Mouse (Mus musculus) heart, postnatal 14 days (tissue): ENCODE measurements around the gene Fam107b. TPM values are rescaled to one million over a fixed set of nuclear protein-coding genes. Genes with fewer than 3 reads are reported as not detected.
"Not testable (repeated sequence)": the region's sequence is repeated elsewhere in the genome, so short reads cannot be mapped to it uniquely, and the experiment has no call there.

Experiments used
- DNase-seq, 2 experiments: peaks; one replicate each; pipeline ENCODE4 v3.0.0; 2021 to 2022
- intact Hi-C: fragments of 180-260 bp; cut with DNase I; formaldehyde crosslinking; loops from one replicate; pipeline ENCODE4 v1.15.1; 2025
- total RNA-seq, 2 experiments: library from RNA; stranded (reverse); gene quantifications; 2 replicates each; pipeline ENCODE4 v1.2.3; 2021

Fam107b gene
- total RNA-seq, 2 experiments from 2014 or later: 10.2 to 14.1 TPM

DNA sequence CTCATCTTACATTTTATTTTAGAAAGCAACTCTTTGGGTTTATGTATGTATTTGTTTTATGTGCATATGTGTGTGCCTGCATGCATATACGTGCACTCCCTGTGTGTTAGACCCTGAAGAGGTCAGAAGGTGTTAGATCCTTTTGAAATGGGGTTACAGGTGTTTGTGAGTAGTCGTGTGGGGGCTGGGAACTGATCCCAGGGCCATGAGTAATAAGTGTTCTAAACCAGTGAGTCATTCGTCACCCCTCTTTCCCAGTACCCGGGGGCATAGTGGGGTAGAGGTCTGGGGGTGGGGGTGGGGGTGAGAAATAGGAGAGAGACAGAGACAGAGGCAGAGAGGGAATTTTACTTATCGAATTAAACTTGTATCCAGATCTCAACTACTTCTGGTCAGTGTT lies 87.1 kb downstream of the Fam107b start:
- intact Hi-C loops: no loop called here
- no peak for DNase-seq

DNA sequence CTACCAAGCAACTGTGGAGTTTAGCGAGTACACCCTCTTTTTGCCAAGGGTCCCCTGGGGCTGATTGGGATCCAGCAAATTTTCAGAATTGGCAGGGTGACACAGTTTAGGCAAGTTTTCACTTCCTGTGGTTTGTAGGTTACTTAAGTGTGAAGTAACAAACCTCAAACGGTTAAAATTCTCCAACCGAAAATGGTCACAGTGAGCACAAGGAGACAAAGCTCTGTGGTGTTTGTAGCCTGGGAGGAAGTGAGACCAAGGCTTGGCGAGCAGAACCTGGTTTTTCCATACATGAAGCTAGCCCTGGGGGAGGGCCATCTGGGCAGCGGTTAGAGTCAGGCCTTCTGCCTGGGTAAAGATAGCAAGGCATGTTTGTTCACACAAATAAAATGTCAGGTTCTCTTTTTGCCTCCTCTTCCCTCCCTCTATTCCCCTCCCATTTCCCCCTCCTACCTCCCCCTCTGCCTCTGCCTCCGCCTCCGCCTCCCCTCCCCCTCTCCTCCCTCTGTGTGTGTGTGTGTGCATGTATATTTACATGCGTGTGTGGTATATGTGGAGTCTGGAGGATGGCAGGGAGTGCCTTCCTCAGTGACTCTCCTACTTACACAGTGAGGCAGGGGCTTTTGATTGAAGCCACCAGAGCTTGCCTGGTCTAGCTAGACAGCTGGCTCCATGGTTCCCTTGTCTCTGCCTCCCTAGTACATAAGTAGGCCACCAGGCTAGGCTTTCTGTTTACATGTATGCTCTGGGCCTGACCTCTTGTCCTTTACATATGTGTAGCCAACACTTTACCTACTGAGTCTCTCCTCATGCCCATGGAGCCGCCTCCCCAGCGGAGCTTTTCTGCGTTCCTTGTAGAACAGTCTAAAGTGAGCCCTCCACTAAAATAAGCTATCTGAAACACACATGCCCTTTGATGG lies 87.8 kb downstream of the Fam107b start:
- intact Hi-C loops: no loop called here
- DNase-seq: peak; percentile 7 to 20

DNA sequence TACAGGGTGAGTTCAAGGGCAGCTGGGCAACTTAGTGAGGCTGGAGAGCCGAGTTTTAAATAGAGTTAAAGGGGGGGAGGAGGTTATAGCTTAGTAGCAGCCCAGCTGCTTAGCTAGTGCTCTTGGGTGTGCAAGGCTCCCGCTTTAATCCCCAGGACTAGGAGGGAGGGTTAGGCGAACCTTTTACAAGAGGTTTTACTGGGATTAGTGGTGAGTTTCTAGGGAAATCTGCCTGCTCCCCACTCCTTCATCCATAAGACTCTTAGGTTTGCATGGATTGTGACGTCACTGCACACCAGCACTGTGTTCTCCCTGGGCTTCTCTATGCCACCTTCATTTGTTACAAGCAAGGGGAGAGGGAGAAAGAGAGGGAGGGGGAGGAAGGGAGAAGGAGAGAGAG lies 88.6 kb downstream of the Fam107b start:
- DNase-seq: no peak

DNA sequence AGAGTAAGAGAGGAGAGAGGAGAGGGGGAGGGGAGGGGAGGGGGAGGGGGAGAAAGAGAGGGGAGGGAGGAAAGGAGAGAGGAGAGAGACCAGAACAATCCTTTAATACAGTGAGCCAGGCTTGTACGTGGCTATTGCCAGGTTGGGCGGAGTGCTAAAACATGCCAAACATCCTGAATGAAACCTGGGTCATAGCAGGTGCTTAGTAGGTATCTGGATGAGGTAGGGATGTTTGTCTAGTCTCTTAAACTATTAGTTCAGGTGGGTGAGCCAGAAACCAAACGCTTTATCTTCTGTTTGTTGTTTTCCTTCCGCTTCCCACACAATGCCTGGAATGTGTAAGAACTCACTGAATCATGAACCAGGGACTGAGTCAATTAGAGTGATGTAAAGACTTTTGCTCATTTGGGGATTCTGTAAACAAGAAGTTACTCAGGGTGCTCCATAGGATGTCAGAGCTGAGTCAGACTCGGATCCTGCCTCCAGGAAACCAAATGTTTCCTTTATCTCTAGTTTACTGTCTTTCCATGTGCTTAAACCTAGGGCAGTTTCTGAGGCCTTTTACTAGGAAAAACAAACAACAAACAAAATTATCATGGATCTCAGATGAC lies 89.1 kb downstream of the Fam107b start:
- intact Hi-C loops: no loop called here
- no peak for DNase-seq

More for the DNA sequence above, 88.6 kb downstream of the Fam107b start:
- intact Hi-C loops: no loop called here

DNA sequence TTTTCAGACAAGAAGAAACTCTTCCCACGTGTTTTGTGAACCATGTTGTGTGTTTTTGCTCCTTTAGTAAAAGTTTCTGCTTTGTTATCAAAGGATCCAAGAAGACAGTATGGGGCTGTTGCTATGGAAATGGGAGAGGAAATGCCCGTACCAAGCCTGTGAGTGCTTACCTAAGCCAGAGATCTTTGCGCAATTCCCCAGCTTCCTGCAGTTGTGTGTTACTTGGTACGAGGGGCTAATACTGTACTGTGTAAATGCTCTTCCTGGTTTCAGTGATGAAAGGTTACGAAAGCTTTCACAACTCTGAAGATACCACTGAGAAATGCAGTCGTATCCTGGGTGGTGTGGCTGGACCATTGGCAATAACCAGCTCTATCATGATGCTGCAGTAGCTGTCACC lies 93.8 kb downstream of the Fam107b start:
- intact Hi-C loops: no loop called here
- no peak for DNase-seq

DNA sequence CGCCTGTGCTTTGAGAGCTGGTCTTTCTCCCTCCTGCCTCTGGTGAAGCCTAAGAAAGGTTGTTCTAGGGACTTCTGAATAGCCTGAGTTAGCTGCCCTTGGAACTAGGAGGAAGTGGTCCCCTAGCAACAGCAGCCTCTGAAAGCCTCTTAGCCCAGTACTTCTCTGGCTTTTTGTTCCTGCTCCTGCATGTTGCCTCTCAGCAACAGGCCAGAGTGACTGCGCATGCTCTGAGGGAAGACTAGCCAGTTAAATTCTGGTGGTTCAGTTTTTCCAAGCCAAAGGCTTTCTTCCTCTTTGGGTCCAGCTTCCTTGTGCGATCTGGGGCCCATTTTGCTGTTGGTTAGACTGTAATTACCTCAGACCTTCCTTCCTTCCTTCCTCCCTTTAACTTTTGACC lies 98.4 kb downstream of the Fam107b start:
- DNase-seq: peak; percentile 23 to 27
- intact Hi-C loops: no loop called here

DNA sequence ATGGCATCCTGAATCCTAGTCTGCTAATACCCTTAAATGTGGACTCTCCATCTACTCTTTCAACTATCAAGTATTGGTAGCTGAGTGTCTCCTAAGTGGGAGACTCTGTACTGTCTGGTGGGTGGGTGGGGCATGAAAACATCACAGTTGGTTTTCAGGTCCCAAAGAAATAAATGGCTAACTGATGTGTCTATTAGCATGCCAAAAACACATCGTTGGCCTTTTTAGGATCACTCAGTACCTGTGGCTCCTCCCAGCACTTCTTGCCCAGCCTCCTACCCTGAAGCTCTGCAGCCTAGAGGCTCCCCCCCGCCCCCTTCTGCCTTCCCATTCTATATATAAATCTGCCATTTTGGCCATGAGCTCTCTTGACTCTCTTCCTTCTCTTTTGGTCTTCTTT lies 99.4 kb downstream of the Fam107b start:
- DNase-seq: no peak
- intact Hi-C loops: no loop called here

DNA sequence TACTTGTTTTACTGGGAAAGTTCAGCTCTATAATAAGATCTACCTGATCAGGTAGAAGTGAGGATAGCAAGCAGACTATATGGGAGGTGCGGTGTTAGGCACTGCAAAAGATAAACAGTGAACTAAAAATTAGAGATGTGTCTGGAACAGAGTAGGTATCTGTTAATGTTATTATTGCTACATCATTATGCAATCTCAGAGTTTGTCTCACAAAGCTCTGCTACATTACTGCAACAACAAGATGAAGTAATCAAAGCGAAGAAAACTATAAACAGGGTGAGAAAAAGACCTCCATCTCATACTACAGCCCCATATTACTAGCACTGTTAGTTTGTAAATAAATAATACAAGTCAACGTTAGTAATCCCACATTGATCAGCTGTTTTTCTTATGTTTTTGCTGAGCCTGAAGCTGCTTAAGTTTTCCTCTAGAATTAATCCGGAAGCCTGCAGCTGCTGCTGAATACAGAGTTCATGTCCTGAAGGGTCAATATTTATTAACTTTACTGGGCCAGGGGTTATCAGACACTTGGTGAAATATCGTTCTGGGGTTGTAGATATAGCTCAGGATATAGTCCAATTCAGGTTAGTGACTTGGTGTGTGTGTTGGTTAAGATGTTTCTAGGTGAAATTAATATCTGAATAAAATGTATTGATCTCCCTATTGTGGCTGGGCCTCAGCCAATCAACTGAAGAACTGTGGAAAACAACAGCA lies 102.5 kb downstream of the Fam107b start:
- no peak for DNase-seq
- intact Hi-C loops: no loop called here

DNA sequence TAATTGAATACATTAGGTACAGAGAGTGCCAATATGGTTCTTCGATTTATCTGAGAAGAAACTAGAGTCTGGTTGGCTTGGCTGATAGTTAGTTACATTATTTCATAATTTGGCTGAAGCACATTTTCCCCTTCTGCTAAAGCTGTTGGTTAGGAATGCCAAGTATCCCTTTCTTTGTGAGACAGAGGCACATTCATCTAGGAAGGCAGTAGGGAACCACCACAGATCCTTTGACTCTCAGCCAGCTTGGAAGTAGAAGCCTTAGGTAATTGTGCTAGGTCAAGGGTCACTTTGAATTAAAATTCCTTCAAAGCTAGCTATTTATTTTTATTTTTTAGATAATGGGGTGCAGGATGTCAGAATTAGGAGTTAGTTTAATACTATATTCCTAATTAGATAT lies 105.2 kb downstream of the Fam107b start:
- intact Hi-C loops: no loop called here
- no peak for DNase-seq

DNA sequence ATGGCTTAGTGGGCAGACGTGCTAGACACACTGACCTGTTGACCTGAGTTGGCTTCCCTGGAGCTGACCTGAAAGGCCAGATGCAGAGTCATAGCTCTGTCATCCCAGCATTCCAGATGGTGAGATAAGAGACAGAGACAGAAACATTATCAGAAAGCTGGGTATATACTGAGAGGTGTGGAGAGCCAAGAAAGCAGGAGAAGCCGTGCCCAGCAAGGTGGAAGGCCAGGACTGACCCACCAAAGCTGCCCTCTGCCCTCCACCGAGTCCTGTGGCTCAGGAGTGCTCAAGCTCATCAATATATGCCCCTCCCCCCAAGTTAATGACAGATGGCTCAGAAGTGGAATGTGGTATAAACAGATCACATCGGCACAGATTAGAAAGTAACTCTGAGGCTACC lies 112.4 kb downstream of the Fam107b start:
- no peak for DNase-seq
- intact Hi-C loops: no loop called here

DNA sequence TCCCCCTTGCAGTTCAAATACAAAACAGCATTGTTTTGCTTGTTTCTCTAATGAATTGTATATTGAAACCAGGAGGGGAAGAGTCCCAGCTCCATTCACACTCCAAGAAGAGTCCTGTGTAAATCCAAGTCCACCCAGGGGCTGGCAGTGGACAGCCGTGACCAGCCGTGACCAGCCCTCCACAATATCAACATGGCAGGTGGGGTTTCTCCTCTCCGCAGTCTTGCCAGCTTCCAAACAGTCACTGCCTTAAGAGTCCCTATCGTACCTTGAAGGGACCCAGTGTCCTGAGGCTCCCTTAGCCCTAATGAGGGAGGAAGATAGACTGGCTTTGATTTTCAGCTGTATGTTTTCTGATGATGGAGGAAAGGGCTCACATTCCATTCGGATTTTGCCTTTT lies 113.1 kb downstream of the Fam107b start:
- intact Hi-C loops: no loop called here
- DNase-seq: no peak

DNA sequence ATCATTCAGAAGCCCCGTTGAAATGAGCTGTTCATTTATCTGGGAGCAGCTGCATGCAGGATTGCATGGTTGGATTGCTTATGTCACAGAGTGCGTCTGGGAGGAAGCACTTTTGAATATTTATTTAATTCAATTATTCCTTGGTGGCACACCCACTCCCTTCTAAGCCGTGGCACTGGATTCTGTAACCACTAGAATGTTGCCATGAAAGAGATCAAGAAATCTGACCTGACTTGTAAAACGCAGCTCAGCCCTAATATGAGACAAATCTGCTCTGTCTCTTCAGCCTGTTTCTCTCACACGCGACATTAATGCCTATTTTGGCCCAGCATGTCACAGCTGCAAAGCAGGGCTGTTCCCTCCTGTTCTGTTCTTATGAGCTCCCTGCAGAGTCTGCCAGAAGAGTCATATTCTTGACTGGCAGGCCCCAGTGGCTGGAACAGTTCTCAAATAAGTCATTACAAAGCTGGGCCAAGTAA lies 113.5 kb downstream of the Fam107b start:
- DNase-seq: peak; percentile 14 to 20
- intact Hi-C loops: no loop called here

DNA sequence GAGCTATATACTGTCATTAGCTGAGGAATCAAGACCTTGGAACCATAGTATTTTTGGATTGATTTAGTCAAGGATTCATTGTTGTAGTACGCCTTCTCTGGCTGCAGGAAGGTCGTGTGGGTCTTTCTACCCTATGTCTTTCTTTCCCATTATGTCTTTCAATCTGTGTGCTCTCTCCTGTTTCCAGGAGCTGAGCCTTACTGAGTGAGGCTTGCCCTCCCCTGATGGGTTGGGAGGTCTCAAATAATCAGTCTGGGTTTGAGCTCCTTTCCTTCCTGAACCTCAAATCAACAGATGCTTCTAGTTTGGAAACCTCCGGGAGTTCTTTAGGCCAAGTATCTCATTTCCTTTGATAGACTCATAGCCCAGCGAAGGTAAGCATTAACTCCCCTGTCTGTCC lies 119.9 kb downstream of the Fam107b start:
- intact Hi-C loops: no loop called here
- no peak for DNase-seq

DNA sequence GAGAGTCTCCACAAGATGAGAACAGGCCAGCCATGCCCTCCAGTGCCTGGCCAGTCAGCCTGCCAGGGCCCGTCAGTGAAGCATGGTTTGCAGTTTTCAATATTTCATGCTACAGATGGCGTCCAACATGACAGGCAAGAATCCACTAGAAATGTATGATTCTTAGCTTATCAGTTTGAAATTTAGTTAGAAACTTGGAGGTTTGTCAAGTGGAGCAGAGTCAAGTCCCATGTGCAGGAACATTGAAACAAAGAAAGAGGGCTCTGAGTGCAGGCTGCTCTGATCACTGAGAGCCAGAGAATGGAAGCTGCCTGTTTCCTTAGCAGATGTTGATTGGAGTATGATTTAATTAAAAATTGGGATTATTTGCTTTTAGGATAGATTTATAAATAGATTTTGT lies 122.5 kb downstream of the Fam107b start:
- no peak for DNase-seq
- intact Hi-C loops: no loop called here

DNA sequence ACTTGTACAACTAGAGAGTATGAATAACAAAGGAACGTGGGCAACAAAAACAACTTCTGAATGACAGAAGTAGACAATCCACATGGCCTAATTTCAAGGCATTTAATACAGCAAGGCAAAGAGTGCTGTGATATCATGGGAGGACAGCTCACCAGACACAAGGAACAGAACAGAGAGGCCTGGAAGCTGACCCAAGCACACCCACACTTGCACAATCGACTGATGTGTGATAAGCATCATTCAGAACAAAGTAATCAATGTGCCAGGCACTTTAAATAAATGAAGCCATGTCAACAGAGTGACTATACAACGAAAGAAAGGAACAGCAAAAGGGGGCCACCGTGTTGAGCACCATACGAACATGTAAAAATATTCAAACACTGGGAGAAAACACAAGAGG lies 125.6 kb downstream of the Fam107b start:
- no peak for DNase-seq
- intact Hi-C loops: no loop called here

DNA sequence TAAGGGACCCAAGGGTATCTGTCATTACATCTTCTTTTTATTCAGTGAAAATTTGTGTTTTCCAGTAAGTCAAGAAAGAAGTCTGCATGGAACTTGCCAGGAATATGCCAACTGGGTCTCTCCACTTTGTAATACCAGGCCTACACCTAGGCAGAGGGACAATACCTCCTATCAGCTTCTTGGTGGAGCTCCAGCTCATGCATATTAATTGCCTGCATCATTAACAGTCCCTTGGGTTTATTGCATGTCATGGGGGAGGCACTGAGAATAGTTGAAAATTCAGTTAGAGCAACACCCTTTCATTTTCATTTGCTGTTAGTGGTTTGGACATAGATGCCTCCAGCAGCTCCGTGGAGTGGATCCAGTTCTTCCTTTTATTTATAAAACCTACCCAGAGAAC lies 130.1 kb downstream of the Fam107b start:
- intact Hi-C loops: no loop called here
- no peak for DNase-seq

DNA sequence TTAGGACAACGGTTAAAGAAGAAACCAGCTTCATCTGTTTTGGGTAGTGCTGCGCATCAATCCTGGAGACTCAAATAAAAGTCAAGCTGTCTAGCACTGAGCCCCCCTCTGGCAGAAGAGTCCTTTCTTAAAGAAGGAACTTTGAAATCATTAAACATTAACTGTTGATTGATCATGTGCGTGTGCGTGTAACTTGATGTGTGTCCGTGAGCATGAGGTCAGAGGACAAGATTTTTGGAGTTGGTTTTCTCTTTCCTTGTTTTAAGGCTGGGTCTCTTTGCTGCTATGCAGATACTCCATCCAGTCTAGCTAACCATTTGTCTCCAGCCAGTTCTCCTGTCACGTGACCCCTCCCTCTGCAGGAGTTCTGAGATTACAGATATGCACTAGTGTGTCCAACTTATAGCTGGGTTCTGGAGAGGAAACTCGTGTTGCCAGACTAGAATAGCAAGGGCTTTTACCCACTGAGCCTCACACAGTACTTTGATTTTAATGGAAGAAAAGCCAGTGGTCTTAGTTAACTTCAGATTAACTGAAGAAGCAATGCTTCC lies 132.4 kb downstream of the Fam107b start:
- no peak for DNase-seq
- intact Hi-C loops: no loop called here

DNA sequence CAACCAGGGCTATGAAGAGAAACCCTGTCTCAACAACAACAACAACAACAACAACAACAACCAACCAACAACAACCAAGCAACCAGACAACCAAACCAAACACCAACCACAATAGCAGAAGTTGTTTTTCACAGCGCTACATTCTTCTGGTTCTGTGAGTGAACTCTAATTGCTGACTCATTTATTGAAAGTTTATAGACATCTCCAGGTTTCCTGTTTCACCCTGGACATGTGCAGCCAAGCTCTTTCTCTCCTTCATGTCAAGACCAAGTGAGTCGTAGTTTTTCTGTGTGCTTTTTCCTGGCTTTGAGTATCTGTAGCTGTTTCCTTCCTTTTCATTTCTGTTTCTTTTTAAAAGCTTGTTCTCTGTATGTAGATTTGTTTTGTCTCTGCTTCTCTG lies 133.5 kb downstream of the Fam107b start:
- intact Hi-C loops: no loop called here
- DNase-seq: no peak

DNA sequence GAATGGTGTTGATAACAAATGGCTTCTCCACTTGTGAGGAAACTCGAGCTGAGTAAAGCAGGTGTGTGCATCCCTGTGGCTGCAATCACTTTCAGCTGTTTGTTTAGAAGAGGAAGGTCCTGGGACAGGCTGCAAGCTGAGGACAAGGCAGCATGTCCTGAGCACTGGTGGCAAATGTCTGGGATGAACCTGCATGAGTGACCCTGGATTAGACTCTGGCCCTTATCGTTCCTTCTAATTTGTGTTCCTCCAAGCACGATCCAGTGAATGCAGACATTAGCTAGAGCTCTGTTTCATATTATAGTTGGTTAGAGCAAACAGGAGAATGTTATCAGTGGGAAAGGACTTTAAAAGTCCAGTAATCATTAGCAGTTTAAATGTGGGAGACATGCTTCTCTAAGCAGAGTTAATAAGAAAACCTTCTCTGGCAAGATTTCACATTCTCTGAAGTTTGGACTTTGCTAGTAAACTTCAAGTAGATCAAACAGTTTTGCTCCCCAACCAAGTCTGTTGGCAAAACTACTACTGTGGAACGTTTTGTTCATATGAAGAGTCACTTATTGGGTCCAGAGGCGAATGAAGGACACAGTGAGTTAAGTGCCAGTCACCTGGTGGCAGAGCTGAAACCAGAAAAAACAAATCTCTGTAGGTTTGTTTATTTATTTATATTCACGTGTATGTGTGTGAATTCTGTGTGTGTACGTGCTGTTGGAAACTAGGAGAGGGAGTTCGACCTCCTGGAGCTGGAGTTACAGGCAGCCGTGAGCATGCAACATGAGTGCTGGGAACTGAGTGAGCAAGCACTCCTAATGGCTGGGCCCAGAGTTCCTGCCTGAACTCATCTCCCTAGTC lies 134.2 kb downstream of the Fam107b start:
- intact Hi-C loops: no loop called here
- DNase-seq: no peak

DNA sequence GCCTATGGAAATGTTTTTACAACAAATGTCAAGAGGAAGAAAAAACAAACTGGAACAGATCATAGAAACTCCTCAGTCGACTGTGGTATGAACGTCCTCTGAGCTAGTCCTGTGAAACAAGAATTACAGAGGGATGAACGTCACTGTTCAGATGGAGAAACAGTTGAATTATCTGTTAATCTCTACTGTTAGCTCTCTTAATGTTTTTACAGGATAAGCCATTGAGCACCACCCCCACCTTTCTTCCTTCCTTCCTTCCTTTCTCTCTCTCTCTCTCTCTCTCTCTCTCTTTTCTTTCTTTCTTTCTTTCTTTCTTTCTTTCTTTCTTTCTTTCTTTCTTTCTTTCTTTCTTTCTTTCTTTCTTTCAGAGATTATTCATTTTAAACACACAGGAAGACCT lies 135.0 kb downstream of the Fam107b start:
- intact Hi-C loops: not testable (repeated sequence)

More for the DNA sequence above, 135.0 kb downstream of the Fam107b start:
- not testable (repeated sequence) for DNase-seq
